Mouse (Mus musculus) small intestine, adult 2 months (tissue): ENCODE data around the gene Rft1.

ENCODE experiments used
- CTCF ChIP-seq: fragments of 200-500 bp; IDR thresholded peaks from 2 replicates; pipeline ENCODE4 v1.5.1; 2012; ENCODE audit warnings: low read depth, mild to moderate bottlenecking, control low read depth, inconsistent platforms, low read length, moderate library complexity, mixed read lengths; ENCODE audit not compliant: insufficient replicate concordance, insufficient read length; ENCODE audit errors: extremely low read depth
- POLR2A ChIP-seq: fragments of 200-500 bp; IDR thresholded peaks from 2 replicates; pipeline ENCODE4 v1.6.1; 2012; ENCODE audit warnings: low read depth, mild to moderate bottlenecking, control low read depth, inconsistent platforms, low read length, moderate library complexity

GRCm38 (mm10) chr14:30711892-30712291, 57.7 kb downstream of the Rft1 start:
- no peak for TF ChIP-seq CTCF
- no peak for TF ChIP-seq POLR2A
